Mouse (Mus musculus) midbrain, embryonic 13.5 days (tissue): ENCODE measurements at regions not wholly inside any gene's neighbourhood (a gene's known extent, or its start where the extent isn't known, plus 50 kb on each side); places are given as distances from the start of the nearest gene placed in this dataset.

Source experiments
- ATAC-seq: fragments of 200-750 bp; cut with Nextera tagmentation; 2 replicates; pipeline ENCODE4 v1.8.0; 2017; ENCODE audit warnings: mild to moderate bottlenecking, moderate TSS enrichment, moderate library complexity
- H3K27ac ChIP-seq: fragments of 300-500 bp; sonication (generic); 2 replicates; pipeline ENCODE4 v1.5.1; 2015; ENCODE audit warnings: inconsistent platforms, mild to moderate bottlenecking, moderate library complexity
- H3K27me3 ChIP-seq: fragments of 300-500 bp; sonication (generic); 2 replicates; pipeline ENCODE4 v1.6.1; 2015; ENCODE audit warnings: mild to moderate bottlenecking, inconsistent platforms
- H3K36me3 ChIP-seq: fragments of 300-500 bp; sonication (generic); 2 replicates; pipeline ENCODE4 v1.6.1; 2015; ENCODE audit warnings: mild to moderate bottlenecking, inconsistent platforms
- H3K4me1 ChIP-seq: fragments of 300-500 bp; sonication (generic); replicated peaks from 2 replicates; pipeline ENCODE4 v1.6.1; 2015; ENCODE audit warnings: inconsistent platforms
- H3K4me2 ChIP-seq: fragments of 300-500 bp; sonication (generic); replicated peaks from 2 replicates; pipeline ENCODE4 v1.6.1; 2015; ENCODE audit warnings: moderate library complexity, mild to moderate bottlenecking, inconsistent platforms
- H3K4me3 ChIP-seq: fragments of 300-500 bp; sonication (generic); replicated peaks from 2 replicates; pipeline ENCODE4 v1.5.1; 2015; ENCODE audit warnings: mild to moderate bottlenecking, inconsistent platforms
- H3K9ac ChIP-seq: fragments of 300-500 bp; sonication (generic); replicated peaks from 2 replicates; pipeline ENCODE4 v1.6.1; 2015; ENCODE audit warnings: mild to moderate bottlenecking, inconsistent platforms
- H3K9me3 ChIP-seq: fragments of 300-500 bp; sonication (generic); 2 replicates; pipeline ENCODE4 v1.6.1; 2016; ENCODE audit warnings: mild to moderate bottlenecking, inconsistent platforms
- WGBS: fragments of 180-500 bp; shearing (Covaris S2); methylation state at CpG from one replicate; pipeline ENCODE4 v1.1.7; 2015; 5-methylcytosine and 5-hydroxymethylcytosine counted together

DNA sequence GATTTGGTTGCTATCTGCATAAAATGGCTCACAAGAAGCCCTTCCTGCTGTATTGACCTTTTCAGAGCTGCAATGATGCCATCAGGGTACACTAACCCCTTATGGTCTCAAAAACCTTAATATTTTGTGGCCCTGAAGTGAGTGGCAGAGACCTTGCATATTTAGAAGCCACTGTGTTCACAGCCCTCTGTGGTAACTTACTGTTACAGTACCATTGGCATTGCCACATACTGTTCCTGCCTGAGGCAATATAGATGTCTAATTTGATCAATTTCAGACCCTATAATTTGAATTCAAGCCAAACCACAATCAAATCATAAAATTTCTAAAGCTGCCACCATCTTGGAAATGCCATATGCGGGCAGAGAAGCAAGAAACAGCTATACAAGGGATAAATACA is 198.5 kb downstream of the Spry2 start:
- ATAC-seq: no peak
- H3K4me2 ChIP-seq: no peak overlapping the region
- no peak overlapping the region for H3K27ac ChIP-seq
- no peak overlapping the region for H3K9ac ChIP-seq
- H3K36me3 ChIP-seq: no peaks in the 10 kb centered on the region
- no peaks in the 10 kb centered on the region for H3K27me3 ChIP-seq
- WGBS: 93% methylated on average over 1 of the region's 1 CpGs
- H3K9me3 ChIP-seq: no peaks in the 10 kb centered on the region
- H3K4me1 ChIP-seq: no peaks in the 10 kb centered on the region; the same call in 1 of the 2 replicates
- H3K4me3 ChIP-seq: no peak overlapping the region

- ATAC-seq: no peak
- H3K27me3 ChIP-seq: no peaks in the 10 kb centered on the region
- no peaks in the 10 kb centered on the region for H3K36me3 ChIP-seq
- no peaks in the 10 kb centered on the region; the same call in 1 of the 2 replicates for H3K4me1 ChIP-seq
- WGBS: 91% methylated on average over 13 of the region's 13 CpGs
- H3K9me3 ChIP-seq: no peaks in the 10 kb centered on the region
- H3K9ac ChIP-seq: no peak overlapping the region
- H3K4me2 ChIP-seq: no peak overlapping the region
- no peak overlapping the region for H3K4me3 ChIP-seq
- no peak overlapping the region for H3K27ac ChIP-seq
Measured at GRCm38 (mm10) chr14:105697398-105697797, 199.2 kb downstream of the Spry2 start.

- no peak overlapping the region for H3K4me2 ChIP-seq
- H3K4me3 ChIP-seq: no peak overlapping the region
- no peak overlapping the region for H3K9ac ChIP-seq
- H3K4me1 ChIP-seq: no peaks in the 10 kb centered on the region; the same call in 1 of the 2 replicates
- no peaks in the 10 kb centered on the region for H3K9me3 ChIP-seq
- no peaks in the 10 kb centered on the region for H3K27me3 ChIP-seq
- H3K36me3 ChIP-seq: no peaks in the 10 kb centered on the region
- no peak overlapping the region for H3K27ac ChIP-seq
- no peak for ATAC-seq
Measured at GRCm38 (mm10) chr14:105694969-105695368, 201.7 kb downstream of the Spry2 start.

GRCm38 (mm10) chr14:105693713-105694112 is 202.9 kb downstream of the Spry2 start:
- 82% methylated on average over 4 of the region's 4 CpGs for WGBS
- Histone ChIP-seq H3K27me3 (no peaks in the 10 kb centered on the region), H3K27ac (no peak overlapping the region), H3K4me2 (no peak overlapping the region), H3K9ac (no peak overlapping the region), H3K36me3 (no peaks in the 10 kb centered on the region), H3K4me1 (no peaks in the 10 kb centered on the region; the same call in 1 of the 2 replicates), H3K9me3 (no peaks in the 10 kb centered on the region), H3K4me3 (no peak overlapping the region)
- ATAC-seq: no peak

DNA sequence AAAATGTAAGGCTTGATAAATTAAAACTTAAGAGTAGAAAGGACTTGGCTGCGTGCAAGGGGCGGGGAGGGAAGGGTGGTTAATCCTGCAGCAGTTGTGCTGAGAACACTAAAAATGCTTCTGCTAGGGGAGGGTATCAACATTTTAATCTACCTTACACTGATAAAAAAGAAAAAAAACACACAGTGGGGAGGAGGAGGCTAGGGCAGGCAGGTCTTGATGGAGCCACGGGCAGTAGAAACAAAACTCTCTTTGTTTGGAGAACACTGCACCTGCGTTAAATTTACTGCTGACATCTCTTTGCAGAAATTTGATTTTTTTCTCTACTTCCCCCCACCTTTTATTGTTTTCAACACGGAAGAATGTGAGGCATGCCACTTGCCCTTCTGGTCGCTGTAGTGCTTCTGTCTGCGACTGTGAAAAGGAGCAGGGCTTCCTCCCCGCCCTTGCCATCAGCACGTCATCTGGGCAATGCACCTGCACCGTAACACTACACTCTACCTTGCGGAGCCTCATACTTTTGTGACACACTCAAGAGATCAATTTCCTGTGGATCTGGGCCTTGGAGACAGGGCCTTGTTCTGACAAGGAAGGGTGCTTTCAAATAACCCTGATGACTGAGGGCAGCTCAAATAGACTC is 211.7 kb downstream of the Spry2 start:
- Histone ChIP-seq H3K36me3 (no peaks in the 10 kb centered on the region), H3K9ac (no peak overlapping the region), H3K9me3 (no peaks in the 10 kb centered on the region), H3K27me3 (no peaks in the 10 kb centered on the region), H3K27ac (no peak overlapping the region), H3K4me2 (no peak overlapping the region), H3K4me3 (no peak overlapping the region), H3K4me1 (no peaks in the 10 kb centered on the region)
- no peak for ATAC-seq
- WGBS: 59% methylated on average over 11 of the region's 11 CpGs

GRCm38 (mm10) chr14:105684329-105684728 is 212.3 kb downstream of the Spry2 start:
- no peak overlapping the region for H3K9ac ChIP-seq
- WGBS: 81% methylated on average over 2 of the region's 2 CpGs
- no peaks in the 10 kb centered on the region for H3K9me3 ChIP-seq
- ATAC-seq: no peak
- H3K4me3 ChIP-seq: no peak overlapping the region
- H3K27ac ChIP-seq: no peak overlapping the region
- no peak overlapping the region for H3K4me2 ChIP-seq
- H3K36me3 ChIP-seq: no peaks in the 10 kb centered on the region
- no peaks in the 10 kb centered on the region for H3K4me1 ChIP-seq
- no peaks in the 10 kb centered on the region for H3K27me3 ChIP-seq

DNA sequence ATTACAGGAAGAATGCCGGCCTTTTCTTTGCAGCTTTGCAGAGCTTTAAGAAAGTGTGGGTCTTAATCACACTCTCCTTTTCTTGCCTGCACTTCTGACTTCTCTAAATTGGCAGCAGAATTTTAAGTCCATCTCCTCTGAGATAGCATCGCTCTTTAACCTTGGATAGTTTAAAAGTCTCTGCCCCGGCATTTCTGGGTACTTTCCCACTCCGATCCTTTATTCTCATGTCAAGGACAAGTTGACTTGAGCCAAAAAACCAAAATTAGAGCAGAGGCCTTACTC is 220.0 kb downstream of the Spry2 start:
- Histone ChIP-seq H3K27ac (no peak overlapping the region), H3K4me3 (no peak overlapping the region), H3K27me3 (0 out of 2 replicates have a peak, but pooled peaks cover 3% of the 10 kb centered on the region), H3K4me1 (peaks cover 14% of the 10 kb centered on the region), H3K9ac (no peak overlapping the region), H3K36me3 (no peaks in the 10 kb centered on the region), H3K9me3 (no peaks in the 10 kb centered on the region), H3K4me2 (0 out of 2 replicates have a peak overlapping the region, but pooled peaks have one; percentile 2)
- ATAC-seq: no peak
- WGBS: 5% methylated on average over 4 of the region's 4 CpGs

DNA sequence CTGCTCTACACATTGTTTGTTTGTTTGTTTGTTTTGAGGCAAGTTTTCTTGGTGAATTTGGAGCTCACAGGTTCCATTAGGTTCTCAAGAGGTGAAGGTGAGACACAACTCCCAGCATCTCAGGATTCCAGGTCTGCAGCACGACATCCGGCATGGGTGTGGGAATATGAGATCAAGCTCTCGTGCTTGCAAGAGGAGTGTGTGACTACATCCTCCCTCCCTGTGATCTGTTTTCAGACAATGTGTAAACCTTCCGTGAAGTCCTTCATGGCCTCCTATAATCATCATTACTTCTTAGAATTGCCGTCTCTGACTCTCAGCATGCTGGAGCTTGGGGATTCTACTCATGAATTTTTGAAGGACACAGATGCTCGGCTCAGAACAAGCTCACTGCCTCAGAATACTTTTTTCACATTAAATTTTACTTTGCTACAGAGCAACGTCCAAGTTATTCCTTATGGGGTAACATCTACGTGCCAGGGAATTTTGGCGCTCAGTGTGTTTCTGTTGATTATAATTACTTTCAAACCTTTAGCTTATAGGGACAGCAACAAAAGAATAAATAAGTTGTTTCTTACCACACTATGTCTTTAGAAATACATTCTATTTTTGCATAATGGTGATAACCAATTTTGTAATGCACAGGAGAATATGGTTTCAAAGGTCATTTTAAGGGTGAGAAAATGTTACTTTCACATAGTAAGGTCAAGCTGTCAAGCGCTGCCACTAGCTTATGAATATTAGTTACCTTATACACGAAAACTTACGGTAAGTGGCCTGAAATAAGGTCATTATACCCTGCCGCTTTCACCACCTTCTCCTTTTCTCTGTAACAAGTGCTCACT is 220.6 kb downstream of the Spry2 start:
- peak; percentile 62 for ATAC-seq
- no peak overlapping the region for H3K4me3 ChIP-seq
- no peaks in the 10 kb centered on the region for H3K36me3 ChIP-seq
- H3K27me3 ChIP-seq: 0 out of 2 replicates have a peak, but pooled peaks cover 3% of the 10 kb centered on the region
- no peak overlapping the region for H3K27ac ChIP-seq
- 0 out of 2 replicates have a peak overlapping the region, but pooled peaks have one; percentile 2 for H3K4me2 ChIP-seq
- H3K4me1 ChIP-seq: peaks cover 14% of the 10 kb centered on the region
- no peaks in the 10 kb centered on the region for H3K9me3 ChIP-seq
- H3K9ac ChIP-seq: no peak overlapping the region
- WGBS: 27% methylated on average over 13 of the region's 13 CpGs

DNA sequence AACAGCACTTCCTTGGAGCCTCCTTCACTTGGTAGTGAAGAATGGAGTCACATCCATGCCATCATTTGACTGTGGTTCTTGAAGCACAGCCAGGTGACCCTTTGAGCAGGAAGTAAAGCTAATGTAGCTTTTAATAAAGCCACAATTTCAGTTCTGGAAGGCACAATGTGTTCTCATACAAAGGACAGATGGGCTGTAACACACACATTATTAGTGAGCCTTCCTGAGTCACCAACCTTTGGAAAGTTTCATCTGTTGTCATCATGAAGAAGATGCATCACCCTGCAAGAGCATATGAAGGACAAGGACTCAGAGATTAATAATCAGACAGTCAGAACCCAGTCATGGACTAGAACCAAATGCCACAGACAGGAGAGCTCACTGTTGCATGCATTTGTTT is 221.6 kb downstream of the Spry2 start:
- Histone ChIP-seq H3K4me1 (peaks cover 14% of the 10 kb centered on the region), H3K36me3 (no peaks in the 10 kb centered on the region), H3K27ac (no peak overlapping the region), H3K9me3 (no peaks in the 10 kb centered on the region), H3K27me3 (0 out of 2 replicates have a peak, but pooled peaks cover 3% of the 10 kb centered on the region), H3K9ac (no peak overlapping the region), H3K4me3 (no peak overlapping the region), H3K4me2 (no peak overlapping the region)
- no peak for ATAC-seq

DNA sequence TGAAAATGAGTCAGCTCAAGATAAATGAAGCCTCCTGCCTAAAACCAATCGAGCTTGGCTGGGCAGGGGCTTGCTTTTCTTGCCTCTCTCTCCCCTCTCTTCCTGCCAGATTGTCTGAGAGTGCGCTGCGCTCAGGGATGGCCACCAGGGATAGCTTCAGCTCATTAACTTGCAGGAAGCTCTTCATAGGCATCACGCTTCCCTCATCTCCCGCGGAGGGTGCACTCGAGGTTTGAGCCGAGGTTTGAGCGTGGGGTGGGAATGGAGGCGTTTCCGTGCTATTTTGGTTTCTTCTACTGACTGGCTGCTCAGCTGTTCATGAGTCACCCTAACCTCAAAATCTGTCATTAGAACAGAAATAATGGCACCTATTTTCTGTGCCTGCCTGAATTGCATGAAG is 227.7 kb downstream of the Spry2 start:
- H3K36me3 ChIP-seq: no peaks in the 10 kb centered on the region
- ATAC-seq: peak; percentile 67
- no peaks in the 10 kb centered on the region for H3K27me3 ChIP-seq
- H3K27ac ChIP-seq: peak overlapping the region; percentile 22; the same call in 1 of the 2 replicates
- peaks cover 17% of the 10 kb centered on the region for H3K4me1 ChIP-seq
- H3K4me2 ChIP-seq: peak overlapping the region; percentile 36
- WGBS: 29% methylated on average over 11 of the region's 11 CpGs
- H3K9me3 ChIP-seq: no peaks in the 10 kb centered on the region
- 0 out of 2 replicates have a peak overlapping the region, but pooled peaks have one; percentile 3 for H3K4me3 ChIP-seq
- H3K9ac ChIP-seq: no peak overlapping the region; the same call in 1 of the 2 replicates

GRCm38 (mm10) chr14:105664671-105665198 is 231.9 kb downstream of the Spry2 start:
- ATAC-seq: peak; percentile 63
- Histone ChIP-seq H3K4me2 (no peak overlapping the region), H3K27me3 (no peaks in the 10 kb centered on the region), H3K4me1 (peaks cover 22% of the 10 kb centered on the region), H3K9me3 (no peaks in the 10 kb centered on the region), H3K27ac (peak overlapping the region; percentile 67), H3K9ac (no peak overlapping the region), H3K4me3 (no peak overlapping the region), H3K36me3 (no peaks in the 10 kb centered on the region)
- 40% methylated on average over 7 of the region's 7 CpGs for WGBS

GRCm38 (mm10) chr14:105663472-105663871 is 233.1 kb downstream of the Spry2 start:
- WGBS: 83% methylated on average over 3 of the region's 4 CpGs
- no peaks in the 10 kb centered on the region for H3K9me3 ChIP-seq
- H3K4me2 ChIP-seq: no peak overlapping the region
- H3K36me3 ChIP-seq: no peaks in the 10 kb centered on the region
- peaks cover 18% of the 10 kb centered on the region for H3K4me1 ChIP-seq
- H3K4me3 ChIP-seq: no peak overlapping the region
- H3K27ac ChIP-seq: no peak overlapping the region
- no peaks in the 10 kb centered on the region for H3K27me3 ChIP-seq
- no peak overlapping the region for H3K9ac ChIP-seq
- ATAC-seq: no peak
